Mouse (Mus musculus) megakaryocyte, adult 5-6 weeks (primary cell): Measurements from ENCODE around the gene Stoml1. TPM values are rescaled to one million over a fixed set of nuclear protein-coding genes. Genes with fewer than 3 reads are reported as not detected.
"Not testable (repeated sequence)": the region's sequence is repeated elsewhere in the genome, so short reads cannot be mapped to it uniquely, and the experiment has no call there.

Experiments
- ATAC-seq: 2 replicates; pipeline ENCODE4 v1.8.0; 2016; ENCODE audit warnings: mild to moderate bottlenecking, inconsistent platforms; ENCODE audit not compliant: poor library complexity, severe bottlenecking
- total RNA-seq, 2 experiments: library from RNA; stranded (forward) in 1 of 2; stranded (reverse) in 1 of 2; fragments of 153-499, 151-499 nt in 1 of 2; fragments of 221-1000, 200-1000 nt in 1 of 2; gene quantifications; 2 replicates each; pipeline versions ENCODE4 v1.2.3 to v1.2.4; 2015 to 2017

Stoml1 gene
- total RNA-seq, 2 experiments from 2014 or later, result 6.1 to 11.9 TPM

GRCm38 (mm10) chr9:58234502-58235015, 18.4 kb upstream of the Stoml1 start:
- ATAC-seq, result peak; percentile 57

- no peak for ATAC-seq
Observed at GRCm38 (mm10) chr9:58241780-58242485, 11.0 kb upstream of the Stoml1 start.

- no peak for ATAC-seq
Observed at GRCm38 (mm10) chr9:58242696-58243095, 10.3 kb upstream of the Stoml1 start.

- ATAC-seq, result no peak
Observed at GRCm38 (mm10) chr9:58243696-58244095, 9.3 kb upstream of the Stoml1 start.

GRCm38 (mm10) chr9:58246083-58246591, 6.8 kb upstream of the Stoml1 start:
- ATAC-seq, result peak; percentile 69

- ATAC-seq, result peak; percentile 81
Observed at GRCm38 (mm10) chr9:58247064-58247759, 5.8 kb upstream of the Stoml1 start.

- ATAC-seq, result no peak
Observed at GRCm38 (mm10) chr9:58248746-58249413, 4.1 kb upstream of the Stoml1 start.

GRCm38 (mm10) chr9:58249592-58250192, 3.3 kb upstream of the Stoml1 start, which contains the start of gene Pml:
TSS of gene Pml (minus strand) at chr9:58249786.
- peak; percentile 46 for ATAC-seq

GRCm38 (mm10) chr9:58250322-58250721, 2.6 kb upstream of the Stoml1 start:
- no peak for ATAC-seq

- ATAC-seq, result not testable (repeated sequence)
Observed at GRCm38 (mm10) chr9:58250730-58251129, 2.2 kb upstream of the Stoml1 start.

GRCm38 (mm10) chr9:58253805-58254122, 800 bp downstream of the Stoml1 start:
- not testable (repeated sequence) for ATAC-seq

GRCm38 (mm10) chr9:58255105-58255504, 2.1 kb downstream of the Stoml1 start:
- ATAC-seq, result no peak

GRCm38 (mm10) chr9:58255704-58256685, 3.0 kb downstream of the Stoml1 start:
- ATAC-seq, result peak; percentile 72

GRCm38 (mm10) chr9:58262507-58262906, 9.5 kb downstream of the Stoml1 start:
- no peak for ATAC-seq

GRCm38 (mm10) chr9:58265368-58265767, 12.4 kb downstream of the Stoml1 start:
- no peak for ATAC-seq

GRCm38 (mm10) chr9:58266571-58267011, 13.6 kb downstream of the Stoml1 start:
- ATAC-seq, result peak; percentile 74

GRCm38 (mm10) chr9:58267046-58267445, 14.1 kb downstream of the Stoml1 start:
- ATAC-seq, result no peak

- peak; percentile 56 for ATAC-seq
Observed at GRCm38 (mm10) chr9:58268384-58269313, 15.7 kb downstream of the Stoml1 start.

GRCm38 (mm10) chr9:58270081-58270480, 17.1 kb downstream of the Stoml1 start:
- no peak for ATAC-seq
